Mouse (Mus musculus) thymus, adult 18-20 months (tissue): ENCODE measurements around the gene BC100530.
"Not testable (repeated sequence)": the region's sequence is repeated elsewhere in the genome, so short reads cannot be mapped to it uniquely, and the experiment has no call there.

Source experiments
- DNase-seq, 2 experiments: peaks; one replicate each; pipeline ENCODE4 v3.0.0; 2022; ENCODE audit warnings: mixed read lengths in 2 of 2

Gene BC100530

DNA sequence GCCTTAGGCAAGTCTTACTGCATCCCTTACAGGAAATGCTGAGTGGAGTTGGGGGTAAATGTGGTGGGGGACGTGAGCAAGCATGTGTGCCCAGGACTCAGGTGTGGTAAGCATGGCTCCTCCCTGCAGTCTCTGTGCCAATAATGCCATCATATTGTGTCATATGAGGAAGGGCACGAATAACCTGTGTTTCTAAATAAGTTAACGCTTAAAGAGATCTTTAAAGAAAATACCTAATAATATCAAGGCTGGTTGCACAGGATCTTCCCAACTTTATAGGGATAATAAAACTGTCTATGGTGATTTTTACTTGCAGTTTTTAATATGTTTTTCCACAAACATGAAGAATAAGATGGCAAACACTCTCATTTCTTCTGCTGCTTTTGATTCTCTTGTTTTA is at the start of gene BC100530:
BC100530 (minus strand) TSS at position 101 of the 400 bp plus-strand sequence.
- not testable (repeated sequence) for DNase-seq

DNA sequence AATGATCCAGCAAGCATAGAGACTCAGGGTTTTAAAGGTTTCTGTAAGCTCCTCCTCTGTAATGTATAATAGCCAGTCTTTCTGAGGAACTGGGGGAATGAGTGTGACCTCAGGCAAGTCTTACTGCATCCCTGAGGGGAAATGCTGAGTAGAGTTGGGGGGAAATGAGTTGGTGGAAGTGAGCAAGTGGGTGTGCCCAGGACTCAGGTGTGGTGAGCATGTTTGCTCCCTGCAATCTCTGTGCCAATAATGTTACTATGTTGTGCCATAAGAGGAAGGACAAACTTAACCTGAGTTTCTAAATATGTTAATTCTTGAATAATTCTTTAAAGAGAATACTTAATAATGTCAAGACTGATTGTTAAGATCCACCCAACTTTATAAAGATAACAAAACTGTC is 40.8 kb upstream of the BC100530 start, which contains the start of gene Stfa2:
Stfa2 (minus strand) TSS at position 101 of the 400 bp plus-strand sequence.
- DNase-seq: no peak

DNA sequence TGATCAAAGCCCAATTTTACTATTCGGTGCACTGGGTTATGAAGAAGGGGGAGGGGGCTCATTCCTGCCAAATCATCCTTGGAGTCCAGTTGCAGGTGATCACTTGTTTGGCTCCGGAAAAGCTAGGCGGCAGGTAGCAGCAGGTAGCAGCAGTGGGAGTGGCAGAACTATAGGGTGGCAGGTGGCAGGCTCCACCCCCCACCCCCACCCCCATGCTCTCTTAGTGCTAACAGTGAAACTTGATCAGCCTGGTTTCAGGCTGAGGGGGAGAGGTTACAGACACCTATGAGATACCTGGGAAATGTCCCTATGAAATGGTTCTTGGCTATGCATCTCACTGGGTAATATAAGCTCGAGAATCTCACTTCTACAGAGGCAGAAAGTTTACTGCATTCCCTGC is 21.5 kb upstream of the BC100530 start:
- DNase-seq: no peak

DNA sequence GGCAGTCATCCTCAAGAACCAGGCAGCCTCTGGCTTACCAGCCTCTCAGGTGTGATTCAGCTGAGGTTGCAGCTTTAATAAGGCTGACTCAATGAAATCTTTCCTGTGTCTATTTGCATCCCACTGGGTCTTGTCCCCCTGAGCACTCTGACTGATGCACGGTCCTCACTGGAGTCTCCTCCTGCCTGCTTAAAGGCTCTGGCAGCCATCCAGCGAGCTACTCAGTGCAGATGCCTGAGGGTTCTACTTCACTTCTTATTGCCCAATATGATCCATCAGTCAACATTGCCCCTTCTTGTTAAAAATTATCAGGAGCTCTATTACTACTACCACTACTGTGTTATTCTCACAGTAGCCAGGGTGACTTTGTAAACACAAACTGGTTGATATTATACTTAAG is 30.4 kb downstream of the BC100530 start:
- DNase-seq: no peak

DNA sequence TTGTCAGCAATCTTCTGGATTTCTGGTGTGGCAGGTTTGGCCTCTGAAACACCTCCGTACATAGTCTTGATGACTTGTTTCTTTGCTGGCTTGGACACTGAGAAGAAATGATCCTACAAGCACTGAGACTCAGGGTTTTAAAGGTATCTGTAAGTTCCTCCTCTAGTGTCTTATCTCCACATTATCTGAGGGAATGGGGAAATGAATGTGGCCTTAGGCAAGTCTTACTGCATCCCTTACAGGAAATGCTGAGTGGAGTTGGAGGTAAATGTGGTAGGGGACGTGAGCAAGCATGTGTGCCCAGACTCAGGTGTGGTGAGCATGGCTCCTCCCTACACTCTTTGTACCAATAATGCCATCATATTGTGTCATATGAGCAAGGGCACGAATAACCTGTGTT is 33.3 kb downstream of the BC100530 start, which contains the start of gene BC117090:
BC117090 (minus strand) TSS at position 101 of the 400 bp plus-strand sequence.
- DNase-seq: no peak

DNA sequence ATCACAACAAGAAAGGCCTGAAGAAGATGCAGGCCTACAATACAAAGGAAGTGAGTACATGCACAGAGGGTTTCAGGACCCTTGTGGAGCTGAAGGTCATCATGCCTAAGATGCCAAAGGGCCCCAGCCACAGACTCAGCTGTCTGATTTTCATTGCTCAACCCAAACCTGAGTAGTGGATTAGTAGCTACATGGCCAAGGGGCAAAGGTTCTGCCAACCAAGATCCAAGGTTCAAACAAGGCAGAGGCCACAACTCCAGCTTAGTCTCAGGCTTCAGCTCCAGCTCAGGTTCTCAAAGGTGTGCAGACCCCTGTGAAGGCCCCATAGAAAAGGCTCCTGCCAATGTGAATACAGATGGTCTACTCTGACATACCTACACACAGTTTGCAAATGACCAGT is 48.3 kb downstream of the BC100530 start:
- DNase-seq: no peak

DNA sequence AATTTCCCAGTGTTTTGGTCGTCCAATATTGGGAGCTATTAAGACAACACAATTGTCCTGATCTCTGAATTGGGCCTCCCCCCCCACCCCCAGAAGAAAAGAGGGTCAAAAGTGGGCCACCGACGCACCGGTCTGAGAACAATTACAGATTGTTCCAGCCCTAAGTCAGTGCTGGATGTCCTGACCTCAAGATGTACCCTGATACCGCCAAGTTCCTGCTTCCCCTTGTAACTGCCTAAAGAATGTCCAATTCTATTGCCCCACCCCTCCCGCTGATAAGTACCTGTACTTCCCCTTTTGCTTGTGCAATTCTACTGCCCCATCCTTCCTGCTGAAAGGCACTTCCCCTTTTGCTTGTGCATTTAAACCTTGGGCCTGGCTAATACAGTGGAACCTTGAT is 51.4 kb downstream of the BC100530 start:
- not testable (repeated sequence) for DNase-seq
